Mouse (Mus musculus) skeletal muscle tissue, adult 2 months (tissue): ENCODE results near the gene Serhl.
"Not testable (repeated sequence)": the region's sequence is repeated elsewhere in the genome, so short reads cannot be mapped to it uniquely, and the experiment has no call there.

Experiments
- DNase-seq: peaks from one replicate; pipeline ENCODE4 v3.0.0-alpha.2; 2012; ENCODE audit warnings: low read depth, low spot score

The Serhl gene

GRCm38 (mm10) chr15:83089429-83089605 lies at the start of gene Serhl:
Serhl (plus strand) TSS chr15:83089506.
- no peak for DNase-seq

DNA sequence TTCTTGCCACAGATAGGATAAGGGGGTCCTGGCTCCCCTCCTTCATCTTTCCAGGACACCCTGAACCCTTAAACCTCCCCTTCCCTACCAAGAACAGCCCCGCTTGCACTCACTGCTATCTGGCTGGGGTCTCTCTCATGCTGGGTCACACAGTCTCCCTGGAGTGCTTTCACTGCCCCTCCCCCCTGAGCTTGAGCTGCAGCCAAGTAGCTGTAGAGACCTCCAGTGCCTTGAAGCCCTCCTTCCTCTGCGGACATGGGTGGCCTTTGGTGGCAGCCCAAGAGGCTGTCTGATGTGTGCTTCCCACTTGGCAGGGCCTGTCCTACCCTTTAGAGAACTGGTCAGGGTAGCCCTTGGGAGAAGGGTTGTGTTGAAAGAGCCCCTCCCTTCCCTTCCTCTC lies 49.1 kb upstream of the Serhl start:
- DNase-seq: no peak

- DNase-seq: no peak
Observed at GRCm38 (mm10) chr15:83042655-83043361, 46.5 kb upstream of the Serhl start.

DNA sequence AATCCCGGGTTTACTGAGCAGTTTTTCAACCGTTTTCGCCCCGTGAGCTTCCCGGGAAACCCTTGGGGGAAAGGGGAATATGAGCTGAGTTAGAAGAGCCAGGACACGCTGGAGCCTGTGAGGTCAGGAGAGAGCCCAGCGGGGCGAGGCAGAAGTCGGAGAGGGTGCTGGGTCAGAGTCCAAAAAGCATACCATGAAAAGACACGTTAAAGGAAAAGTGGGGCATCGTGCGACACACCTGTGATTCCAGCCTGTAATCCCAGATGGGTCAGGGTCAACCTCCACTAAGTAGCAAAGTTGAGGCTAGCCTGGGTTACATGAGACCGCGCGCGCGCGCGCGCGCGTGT lies 46.0 kb upstream of the Serhl start:
- no peak for DNase-seq

DNA sequence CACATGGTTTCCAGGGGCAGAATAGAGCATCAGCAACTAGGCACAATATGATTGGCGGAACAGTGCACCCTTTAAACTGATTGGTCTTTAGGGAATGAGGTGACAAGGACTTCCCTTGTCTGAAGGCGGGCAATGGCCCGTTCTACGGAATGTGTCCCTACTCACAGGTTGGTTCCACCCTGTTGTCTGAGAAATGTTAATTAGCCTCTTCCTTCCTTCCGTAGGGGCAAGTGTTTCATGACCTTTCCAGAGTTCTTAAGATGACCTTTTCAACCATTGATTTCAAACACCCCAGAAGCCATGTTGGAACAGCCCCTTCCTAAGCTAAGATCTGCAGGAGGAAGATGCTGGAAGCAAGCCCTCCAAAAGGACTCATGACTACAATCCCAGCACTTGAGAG lies 43.7 kb upstream of the Serhl start:
- not testable (repeated sequence) for DNase-seq

DNA sequence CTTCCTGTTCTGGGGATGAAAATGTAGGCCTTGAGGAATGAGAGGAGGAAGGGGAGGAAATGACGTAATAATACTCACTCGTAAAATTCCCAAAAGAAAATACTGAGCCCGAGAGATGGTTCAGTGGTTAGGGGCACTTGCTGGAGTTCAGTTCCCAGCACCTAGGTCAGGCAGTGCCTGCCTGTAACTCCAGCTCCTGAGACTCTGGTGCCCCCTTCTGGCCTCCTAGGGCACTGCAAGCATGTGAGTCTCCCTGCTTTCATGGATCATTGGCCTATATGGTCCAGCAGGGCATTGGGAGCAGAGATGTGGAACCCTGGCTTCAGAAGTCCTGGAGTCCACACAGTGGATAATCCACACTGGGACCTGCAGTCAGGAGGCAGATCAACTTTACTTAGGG lies 43.0 kb upstream of the Serhl start:
- no peak for DNase-seq

DNA sequence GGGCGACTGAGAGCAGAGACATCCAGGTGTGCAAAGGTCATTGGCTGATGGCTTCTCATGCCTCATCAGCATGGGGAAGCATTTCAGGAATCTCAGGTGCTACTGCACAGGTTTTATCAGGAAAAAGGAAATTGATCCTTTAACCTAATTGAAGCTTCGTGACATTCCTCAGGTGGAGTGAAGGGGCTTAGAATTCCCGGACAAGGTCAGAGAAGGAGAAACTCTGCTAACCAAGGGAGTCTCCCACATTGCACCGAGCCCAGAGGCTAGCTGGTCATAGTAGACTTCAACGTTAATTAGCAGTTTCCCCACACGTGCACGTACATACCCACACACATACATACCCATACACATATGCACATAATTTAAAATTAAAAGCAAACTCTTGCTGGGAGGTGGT lies 42.6 kb upstream of the Serhl start:
- DNase-seq: no peak

- DNase-seq: no peak
Observed at GRCm38 (mm10) chr15:83052341-83053104, 36.8 kb upstream of the Serhl start.

DNA sequence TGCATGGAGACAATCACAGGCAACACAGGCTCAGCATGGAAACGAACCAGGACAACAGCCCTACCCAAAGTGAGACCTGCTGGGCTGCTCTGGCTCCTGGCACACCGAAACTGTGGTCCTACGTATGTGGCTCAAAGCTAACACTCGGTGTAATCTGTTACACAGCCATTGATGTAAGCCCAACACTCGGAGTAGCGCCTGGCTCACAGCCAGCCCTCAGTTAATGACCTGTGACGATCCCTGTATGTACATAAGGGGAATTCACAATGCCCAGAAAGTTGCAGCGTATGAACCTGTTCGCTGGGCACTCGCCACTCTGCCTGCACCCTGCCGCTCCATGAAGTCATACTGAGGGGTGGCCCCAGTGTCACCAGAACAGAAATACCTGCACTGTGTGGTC lies 36.0 kb upstream of the Serhl start:
- DNase-seq: no peak

DNA sequence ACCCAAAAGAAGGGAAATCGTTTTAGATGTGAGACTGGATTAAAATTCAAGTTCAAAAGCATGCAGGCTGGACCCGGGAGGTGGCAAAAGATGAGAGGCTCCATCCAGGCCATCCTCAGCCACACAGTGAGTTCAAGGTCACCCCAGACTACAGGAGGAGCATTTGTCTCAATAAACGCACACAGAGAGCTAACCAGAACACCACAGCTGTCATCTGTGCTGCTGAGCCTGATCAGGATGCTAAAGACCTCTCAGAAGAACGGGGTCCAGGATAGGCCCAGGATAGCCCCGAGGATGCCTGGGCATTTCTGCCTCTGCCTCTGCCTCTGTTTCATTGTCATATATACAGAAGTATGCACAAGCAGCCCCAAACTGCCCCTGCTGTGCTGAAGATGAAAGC lies 33.7 kb upstream of the Serhl start:
- no peak for DNase-seq

DNA sequence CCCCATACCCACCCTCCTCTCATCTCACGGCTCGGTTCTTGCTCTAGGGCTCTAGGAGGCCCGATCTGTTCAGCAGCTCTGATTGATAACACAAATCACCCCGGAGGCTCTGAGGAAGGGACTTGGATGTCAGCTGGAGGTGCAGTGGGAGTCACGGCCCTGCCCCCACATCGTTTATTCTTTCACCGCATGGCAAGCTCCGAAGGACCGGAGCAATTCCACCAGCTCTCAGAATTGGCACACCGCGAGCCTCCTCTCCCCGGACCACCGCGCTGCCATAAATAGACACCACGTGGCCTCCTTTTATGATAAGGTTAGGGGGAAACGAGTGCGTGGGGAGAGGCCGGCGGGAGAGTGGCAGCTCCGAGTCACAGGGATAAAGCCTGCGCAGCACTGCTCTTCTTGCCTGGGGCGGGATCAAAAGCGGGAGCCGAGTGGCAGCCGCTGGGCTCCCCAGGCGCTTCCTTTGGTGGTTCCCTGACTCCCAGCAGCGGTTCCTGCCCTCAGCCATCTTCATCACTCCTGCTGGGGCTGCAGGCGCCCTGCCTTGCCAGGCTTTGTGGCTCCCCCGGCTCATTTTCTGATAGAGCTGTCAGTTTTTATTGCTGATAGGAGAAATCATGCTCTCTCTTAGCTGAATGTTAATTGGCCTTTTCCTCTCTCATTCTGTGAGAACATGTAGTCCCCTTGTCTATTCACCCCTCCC lies 32.8 kb upstream of the Serhl start:
- no peak for DNase-seq

DNA sequence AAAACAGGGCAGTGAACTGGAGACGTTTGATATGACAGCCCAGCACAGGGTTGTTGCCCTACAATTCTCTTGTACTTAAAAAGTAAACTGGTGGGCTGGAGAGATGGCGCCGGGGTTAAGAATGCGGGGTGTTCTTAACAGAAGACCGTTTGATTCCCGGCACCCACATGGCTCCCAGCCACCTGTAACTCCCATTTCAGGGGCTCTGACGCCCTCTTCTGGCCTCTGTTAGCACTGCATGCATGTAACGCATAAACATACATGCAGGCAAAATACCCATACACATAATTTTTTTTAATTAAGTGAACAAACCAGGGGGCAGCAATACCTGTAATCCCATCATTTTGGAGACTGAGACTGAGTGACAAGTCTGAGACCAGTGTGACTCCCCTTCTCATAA lies 31.8 kb upstream of the Serhl start:
- no peak for DNase-seq

DNA sequence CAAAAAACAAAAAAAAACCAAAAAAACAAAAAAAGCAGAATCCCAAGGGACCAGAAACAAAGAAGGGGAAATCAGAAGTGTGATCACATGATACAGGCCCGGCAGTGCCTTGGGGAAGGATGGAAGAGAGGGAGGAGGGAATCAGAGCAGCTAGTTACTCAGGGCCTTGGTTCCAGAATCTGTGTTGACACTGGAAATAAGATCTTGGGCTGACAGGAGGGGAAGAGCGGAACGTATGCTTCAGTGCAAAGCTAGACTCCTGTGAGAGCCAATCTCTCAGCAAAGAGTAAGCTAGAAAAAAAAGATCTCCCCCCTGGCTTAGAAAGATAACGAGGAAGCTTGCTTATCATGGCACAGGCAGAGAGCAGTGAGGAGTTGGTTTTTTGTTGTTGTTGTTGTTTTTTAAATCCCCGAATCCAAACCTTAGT lies 30.1 kb upstream of the Serhl start:
- no peak for DNase-seq

DNA sequence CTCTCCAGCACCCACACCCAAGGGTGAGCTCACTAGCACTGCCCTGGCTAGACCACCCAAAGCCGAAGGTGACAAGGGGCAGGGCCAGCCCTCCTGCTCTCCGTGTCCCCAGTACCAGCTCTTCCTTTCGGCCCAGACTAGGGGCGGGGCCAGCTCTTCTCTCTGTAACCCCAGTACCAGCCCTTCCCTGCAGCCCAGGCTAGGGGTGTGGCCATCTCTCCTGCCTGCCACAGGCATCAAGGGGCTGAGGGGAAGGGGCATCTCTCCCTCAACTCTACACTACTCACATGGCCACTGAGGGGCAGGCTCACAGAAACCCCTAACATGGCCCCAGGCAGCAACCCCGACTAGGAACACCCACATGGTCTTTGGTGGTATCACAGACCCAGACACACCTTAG lies 27.6 kb upstream of the Serhl start:
- DNase-seq: no peak

DNA sequence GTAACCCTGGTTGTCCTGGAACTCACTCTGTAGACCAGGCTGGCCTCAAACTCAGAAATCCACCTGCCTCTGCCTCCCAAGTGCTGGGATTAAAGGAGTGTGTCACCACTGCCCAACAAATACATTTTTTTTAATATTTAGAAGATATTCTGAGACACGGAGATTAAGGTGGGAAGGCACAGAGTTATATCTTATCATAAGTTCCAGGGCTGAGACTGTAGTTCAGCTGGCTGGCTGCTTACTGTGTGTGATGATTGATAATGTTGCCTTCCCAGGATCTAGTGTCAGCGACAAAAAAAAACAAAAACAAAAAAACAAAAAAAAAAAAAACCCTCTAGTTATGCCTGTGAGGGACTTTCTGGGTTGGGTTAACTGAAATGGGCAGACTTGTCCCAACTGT lies 26.7 kb upstream of the Serhl start:
- not testable (repeated sequence) for DNase-seq

- DNase-seq: no peak
Observed at GRCm38 (mm10) chr15:83065543-83065942, 23.8 kb upstream of the Serhl start.

- DNase-seq: no peak
Observed at GRCm38 (mm10) chr15:83068270-83068669, 21.0 kb upstream of the Serhl start.

- DNase-seq: no peak
Observed at GRCm38 (mm10) chr15:83070942-83071341, 18.4 kb upstream of the Serhl start.

DNA sequence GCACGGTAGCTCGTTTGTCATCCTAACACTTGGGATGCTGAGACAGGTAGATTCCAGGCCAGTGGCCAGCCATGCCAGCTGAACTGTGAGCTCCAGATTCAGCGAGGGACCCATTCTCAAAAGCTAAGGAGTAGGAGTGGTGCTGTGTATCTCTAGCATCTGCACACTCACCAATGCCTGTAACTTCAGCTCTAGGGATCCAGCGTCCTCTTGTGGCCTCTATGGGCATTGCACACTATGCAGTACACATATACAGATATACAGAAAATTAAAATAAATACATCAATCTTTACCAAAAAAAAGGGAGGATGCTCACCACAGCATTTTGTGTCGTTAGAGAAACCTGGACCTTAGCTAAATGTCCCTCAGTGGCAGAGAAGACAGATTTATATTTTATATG lies 17.6 kb upstream of the Serhl start:
- DNase-seq: no peak

DNA sequence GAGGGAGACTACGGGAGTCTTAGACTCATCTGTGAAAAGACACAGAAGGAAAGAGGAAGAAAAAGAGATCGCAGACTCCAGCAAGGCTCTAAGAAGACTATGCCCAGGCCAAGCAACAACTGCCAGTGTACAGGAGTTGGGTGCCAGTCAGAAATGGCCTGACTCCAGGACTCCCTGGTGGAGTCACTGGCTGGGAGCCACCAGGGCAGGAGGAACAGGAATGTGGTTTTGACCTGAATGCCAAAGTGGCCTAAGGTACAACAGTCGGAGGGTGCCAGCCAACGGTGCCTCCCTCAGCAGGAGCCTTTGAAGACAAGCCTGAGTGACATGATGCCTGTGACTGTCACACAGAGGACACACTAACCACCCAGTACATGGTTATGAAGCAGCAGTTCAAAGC lies 15.1 kb upstream of the Serhl start:
- no peak for DNase-seq

DNA sequence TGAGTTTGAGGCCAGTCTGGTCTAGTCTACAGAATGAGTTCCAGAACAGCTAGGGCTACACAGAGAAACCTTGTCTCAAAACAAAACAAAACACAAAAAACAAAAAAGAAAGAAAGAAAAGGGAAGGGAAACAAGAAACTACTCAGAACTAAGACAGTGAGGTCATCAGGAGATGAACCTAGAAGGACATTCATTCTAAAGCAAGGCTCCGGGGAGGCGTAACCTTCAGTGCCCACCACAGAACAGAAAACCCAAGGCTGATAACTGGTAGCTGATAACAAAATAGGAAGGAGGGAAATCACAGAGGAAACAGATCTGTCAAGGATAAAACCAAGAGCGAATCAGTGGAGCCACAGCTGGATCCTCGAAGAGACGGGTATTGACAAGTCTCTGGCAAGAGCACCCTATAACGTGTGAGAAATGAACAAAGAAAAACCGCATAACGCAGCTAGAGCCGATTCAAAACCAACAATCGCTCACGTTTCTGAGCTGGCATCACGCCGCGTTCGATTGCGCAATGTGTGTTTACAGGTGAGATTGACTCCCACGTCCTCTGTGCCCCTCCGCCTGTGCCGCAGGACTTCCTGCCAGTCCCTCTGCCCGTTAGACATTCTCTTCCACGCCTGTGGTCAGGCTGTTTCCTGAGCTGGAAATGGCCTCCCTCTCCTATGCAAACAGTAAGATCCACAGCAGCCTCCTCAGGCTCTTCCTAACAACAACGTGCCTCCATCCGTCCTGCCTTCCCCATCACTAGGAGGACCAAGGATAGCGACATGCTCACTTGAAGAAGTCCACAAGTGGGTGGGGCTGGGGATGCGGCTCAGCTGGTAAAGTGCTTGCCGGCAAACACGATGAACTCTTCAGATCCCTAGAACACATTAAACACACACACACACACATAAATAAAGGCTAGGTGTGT lies 13.4 kb upstream of the Serhl start:
- no peak for DNase-seq

- no peak for DNase-seq
Observed at GRCm38 (mm10) chr15:83083530-83083929, 5.8 kb upstream of the Serhl start.
